Mouse (Mus musculus) adrenal gland, adult 18-20 months (tissue): ENCODE measurements around the gene Poln. TPM values are rescaled to one million over a fixed set of nuclear protein-coding genes. Genes with fewer than 3 reads are reported as not detected.

ENCODE experiments used
- DNase-seq, 2 experiments: peaks; one replicate each; pipeline ENCODE4 v3.0.0; 2021 to 2022; ENCODE audit warnings: low spot score in 2 of 2
- total RNA-seq, 2 experiments: library from RNA; stranded (reverse); gene quantifications; 1 replicate in 1 of 2; 2 replicates in 1 of 2; pipeline ENCODE4 v1.2.3; 2021

Gene Poln
- total RNA-seq, 2 experiments from 2014 or later = 15.5 to 26.2 TPM

DNA sequence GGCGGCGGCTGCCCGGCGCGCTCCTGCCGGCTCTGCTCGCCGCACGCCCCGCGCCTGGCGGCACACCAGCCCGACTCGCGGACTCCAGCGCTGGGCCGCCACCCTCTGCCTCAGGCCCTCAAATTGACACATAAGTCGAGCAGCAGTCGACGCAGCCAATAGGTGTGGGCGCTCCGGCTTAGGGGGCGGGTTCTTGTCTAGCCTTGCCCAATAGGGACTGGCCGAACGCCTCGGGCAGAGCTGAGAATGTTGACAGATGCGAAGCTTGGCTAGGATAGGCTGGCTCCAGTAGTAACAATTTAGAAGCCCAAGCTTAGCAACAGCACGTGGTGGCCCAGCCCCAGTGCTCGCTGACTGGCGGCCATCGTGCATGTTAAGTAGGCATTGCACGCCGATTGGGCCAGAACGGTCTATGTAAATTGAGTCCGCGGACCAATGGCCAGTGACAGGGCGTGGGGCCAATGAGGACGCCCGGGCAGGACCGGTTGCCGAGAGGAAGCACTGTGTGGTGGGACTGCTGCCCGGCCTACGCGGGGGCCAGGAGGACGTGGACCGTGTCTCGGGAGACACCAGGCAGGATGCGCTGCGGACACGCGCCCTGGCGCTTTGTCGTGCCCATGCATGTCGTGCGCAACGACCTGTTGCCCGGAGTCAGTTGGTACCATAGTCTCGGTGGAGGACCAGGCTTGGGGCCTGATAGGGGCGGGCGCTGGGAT lies 18.5 kb upstream of the Poln start, which contains the start of gene Mxd4:
Gene Mxd4 (minus strand): TSS at position 120 of the 716 bp plus-strand sequence.
- peak; percentile 94 to 95 for DNase-seq

DNA sequence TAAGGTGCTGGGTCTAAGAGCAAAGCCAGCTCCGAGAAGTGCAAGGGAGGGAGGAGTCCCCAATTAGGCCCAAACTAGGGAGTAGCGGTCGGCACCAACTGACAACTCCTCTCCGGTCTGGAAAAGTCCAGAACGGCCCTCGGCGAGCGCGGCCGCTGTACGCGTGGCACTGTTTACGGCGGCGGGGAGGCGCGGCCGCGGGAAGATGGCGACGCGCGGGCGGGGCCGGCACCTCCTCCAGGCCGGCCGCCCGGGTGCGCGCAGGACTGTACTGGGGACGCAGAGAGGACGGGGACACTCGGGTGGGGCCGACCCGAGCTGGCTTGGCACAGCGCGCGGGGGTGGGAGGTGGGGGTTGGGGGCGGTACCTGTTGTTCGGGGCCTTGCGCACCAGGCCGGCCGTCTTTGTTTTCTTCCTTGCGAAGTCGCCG lies 17.7 kb upstream of the Poln start:
- peak; percentile 63 to 71 for DNase-seq

DNA sequence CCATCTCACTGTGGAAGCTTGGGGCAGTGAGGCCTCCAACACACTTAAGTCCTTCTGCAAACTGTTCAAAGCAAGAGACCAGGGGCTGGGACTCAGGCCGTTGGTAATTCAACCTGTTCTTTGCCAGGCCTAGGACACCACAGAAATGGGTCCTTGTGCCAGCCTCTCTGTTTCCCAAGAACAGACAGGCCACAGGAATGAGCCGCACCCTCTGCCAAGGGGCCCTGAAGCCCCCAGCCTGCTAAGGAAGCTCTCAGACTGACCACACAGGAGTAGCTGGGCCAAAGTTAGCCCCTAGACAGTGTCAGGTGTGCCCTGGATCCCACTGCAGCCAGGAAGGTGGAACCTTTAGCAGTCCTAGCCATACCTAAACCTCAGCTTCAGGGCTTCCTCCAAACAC lies 17.1 kb upstream of the Poln start:
- DNase-seq = peak in 1 of 2 experiments; percentile 23

- DNase-seq = peak in 1 of 2 experiments; percentile 19
These were observed 16.5 kb upstream of the Poln start for GRCm38 (mm10) chr5:34185791-34186190.

DNA sequence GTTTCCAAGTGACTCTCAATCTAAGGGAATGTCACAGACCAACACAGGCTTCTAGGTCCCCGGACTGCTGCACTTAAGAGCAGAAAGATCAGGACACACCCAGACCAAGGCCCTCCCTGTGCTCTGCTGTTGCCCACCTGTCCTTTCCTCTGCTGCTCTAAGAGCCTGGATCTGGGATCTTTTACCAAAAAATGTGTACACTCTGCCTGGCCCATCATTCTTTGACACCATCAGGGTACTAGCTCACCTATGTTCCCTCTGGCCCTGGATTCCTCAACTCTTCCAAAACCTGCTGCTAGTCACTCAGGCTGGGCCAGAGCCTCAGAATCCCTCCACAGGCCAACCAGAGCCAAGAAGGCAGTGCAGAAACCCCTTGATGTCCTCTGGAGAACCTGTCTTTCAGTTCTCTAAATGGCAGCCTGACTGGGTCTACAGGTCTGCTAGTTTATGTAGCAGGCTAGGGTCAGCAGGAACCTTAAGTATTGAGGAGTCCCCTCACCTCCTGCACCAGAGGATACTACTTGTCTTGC lies 15.9 kb upstream of the Poln start:
- peak in 1 of 2 experiments; percentile 19 for DNase-seq

GRCm38 (mm10) chr5:34183976-34184375 lies 14.7 kb upstream of the Poln start:
- DNase-seq = peak in 1 of 2 experiments; percentile 16

DNA sequence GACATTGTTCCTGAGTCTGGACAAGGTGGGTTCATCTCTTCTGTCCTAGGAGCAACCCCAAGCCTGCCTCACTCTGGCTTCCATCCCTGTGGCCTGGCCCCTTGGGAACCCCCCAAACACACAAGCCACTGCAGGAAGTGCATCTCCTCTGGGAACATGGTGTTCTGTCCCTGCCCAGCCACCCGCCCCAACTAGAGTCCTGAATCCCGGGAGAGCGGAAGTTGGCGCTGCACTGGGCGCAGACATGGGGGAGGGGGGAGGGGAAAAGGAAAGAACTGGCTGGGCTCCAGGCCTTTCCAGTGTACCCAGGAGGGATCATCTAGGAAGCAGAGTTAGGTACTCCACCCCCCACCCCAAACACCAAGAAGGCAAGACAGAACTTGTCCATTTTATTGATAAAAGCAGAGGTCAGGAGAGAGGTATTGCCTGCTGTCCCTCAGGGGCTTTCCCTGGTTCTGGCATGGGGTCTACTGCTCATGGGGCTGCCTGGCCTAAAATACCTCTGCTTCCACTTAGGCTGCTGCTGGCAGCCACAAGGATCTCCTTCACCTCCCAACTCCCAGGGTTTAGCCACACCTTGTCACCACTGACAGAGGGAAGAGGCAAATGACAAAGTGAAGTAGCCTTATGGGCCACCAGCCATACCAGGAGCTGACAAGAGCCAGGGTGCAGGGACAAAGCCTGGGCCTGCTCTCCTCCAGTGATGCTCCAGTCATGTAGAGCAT lies 14.1 kb upstream of the Poln start:
- peak; percentile 19 to 48 for DNase-seq

- DNase-seq = peak; percentile 7 to 40
These were observed 13.2 kb upstream of the Poln start for GRCm38 (mm10) chr5:34182486-34182885.

- DNase-seq = no peak
These were observed 8.6 kb upstream of the Poln start for GRCm38 (mm10) chr5:34177821-34178220.

DNA sequence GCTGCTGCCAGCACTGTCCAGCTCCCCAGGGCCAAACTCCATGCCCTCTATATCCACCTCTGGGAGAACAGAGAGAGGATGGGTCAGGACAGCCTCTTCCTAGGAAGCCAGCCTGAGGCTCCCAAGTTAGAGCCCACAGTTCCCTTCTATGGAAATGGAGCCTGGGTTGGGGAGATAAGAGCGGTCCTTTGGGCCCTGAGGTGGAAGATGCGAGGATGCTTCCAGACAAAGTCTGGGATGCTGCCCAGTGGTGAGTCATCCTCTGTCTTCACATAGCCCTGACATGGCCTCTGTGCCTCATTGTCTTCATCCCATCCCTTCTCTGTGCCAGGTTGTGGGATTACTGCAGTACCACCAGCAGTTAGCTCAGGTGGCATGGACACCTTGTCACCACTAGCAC lies 7.8 kb upstream of the Poln start:
- peak in 1 of 2 experiments; percentile 4 for DNase-seq

- no peak for DNase-seq
These were observed 7.4 kb upstream of the Poln start for GRCm38 (mm10) chr5:34176691-34177090.

DNA sequence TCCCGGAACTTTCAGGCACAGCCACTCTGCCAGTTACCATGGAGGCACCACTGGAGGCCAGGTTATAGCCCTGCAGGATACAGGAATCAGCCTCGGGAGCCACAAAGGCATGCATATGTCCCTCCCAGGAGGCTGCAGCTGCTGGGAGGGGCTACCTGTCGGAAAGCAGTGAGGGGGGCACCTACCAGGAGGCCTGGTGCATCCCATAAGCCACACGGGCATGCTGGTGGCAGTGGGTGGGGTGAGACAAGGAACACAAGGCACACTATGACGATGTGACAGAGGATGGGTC lies 6.1 kb upstream of the Poln start:
- no peak for DNase-seq

- peak in 1 of 2 experiments; percentile 2 for DNase-seq
These were observed 5.5 kb upstream of the Poln start for GRCm38 (mm10) chr5:34174550-34175402.

GRCm38 (mm10) chr5:34174021-34174420 lies 4.8 kb upstream of the Poln start:
- DNase-seq = no peak

- no peak for DNase-seq
These were observed 1.5 kb upstream of the Poln start for GRCm38 (mm10) chr5:34170726-34171125.

- no peak for DNase-seq
These were observed 706 bp upstream of the Poln start for GRCm38 (mm10) chr5:34169954-34170353.

- DNase-seq = no peak
These were observed 1.4 kb downstream of the Poln start for GRCm38 (mm10) chr5:34167857-34168256.

DNA sequence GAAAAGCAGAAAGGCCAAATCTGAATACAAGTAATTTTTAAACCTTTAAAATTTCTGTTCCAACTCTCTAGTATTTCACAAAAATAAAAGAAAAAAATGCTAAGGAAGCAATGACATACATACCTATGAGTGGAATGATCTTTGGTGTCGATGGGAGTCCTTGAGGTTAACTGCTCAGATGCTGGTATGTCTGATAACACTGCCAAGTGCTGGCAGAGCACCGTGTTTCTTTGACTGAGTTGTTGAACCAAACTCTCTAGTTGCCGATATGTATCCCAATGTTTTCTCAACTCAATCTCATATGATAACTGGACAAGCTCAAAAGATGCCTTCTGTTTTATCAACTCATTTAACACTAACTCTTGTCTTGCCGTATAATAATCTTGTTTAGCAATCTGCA lies 3.5 kb downstream of the Poln start:
- no peak for DNase-seq

GRCm38 (mm10) chr5:34148476-34148875 lies 20.8 kb downstream of the Poln start:
- DNase-seq = no peak

DNA sequence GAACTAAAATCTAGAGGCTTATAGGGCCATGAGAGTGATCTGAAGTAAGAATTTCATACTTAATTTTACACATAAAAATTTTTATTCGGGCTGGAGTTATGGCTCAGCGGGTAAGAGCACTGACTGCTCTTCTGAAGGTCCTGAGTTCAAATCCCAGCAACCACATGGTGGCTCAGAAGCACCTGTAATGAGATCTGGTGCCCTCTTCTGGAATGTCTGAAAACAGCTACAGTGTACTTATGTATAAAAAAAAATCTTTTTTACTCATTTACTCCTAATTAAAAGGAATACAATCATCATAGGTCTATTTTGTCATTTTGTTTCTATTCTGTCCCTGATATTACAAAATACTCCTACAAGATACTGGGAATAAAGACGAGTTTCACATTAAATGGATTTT lies 21.7 kb downstream of the Poln start:
- DNase-seq = no peak

DNA sequence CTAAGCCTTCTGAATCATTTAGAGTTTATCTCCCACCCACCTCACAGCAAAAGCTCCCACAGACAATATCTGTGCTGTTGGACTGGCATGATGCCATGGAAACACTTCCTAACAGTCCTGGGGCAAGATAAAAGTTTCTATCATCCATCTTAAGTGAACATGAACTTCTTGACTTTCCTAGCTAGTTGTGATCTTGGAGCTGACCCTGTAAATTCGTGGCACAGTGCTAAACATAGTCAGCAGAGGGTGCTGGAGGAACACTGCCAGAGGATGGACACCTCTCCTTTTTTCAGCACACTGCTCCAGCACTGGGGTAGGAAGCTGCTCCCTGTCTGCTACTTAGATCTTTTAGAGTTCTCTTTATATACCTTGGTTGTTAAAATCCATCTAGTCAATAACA lies 29.5 kb downstream of the Poln start:
- DNase-seq = no peak
